Mouse (Mus musculus) adrenal gland, postnatal 10 days (tissue): Measurements from ENCODE around the gene Slc25a1. TPM values are rescaled to one million over a fixed set of nuclear protein-coding genes. Genes with fewer than 3 reads are reported as not detected.
"Not testable (repeated sequence)": the region's sequence is repeated elsewhere in the genome, so short reads cannot be mapped to it uniquely, and the experiment has no call there.

Source experiments
- DNase-seq: peaks from one replicate; pipeline ENCODE4 v3.0.0; 2021; ENCODE audit warnings: mixed read lengths
- long read RNA-seq, 2 experiments: library from polyadenylated mRNA; stranded (forward); transcript quantifications; one replicate each; pipeline ENCODE4 v2.0.0; 2021
- total RNA-seq, 2 experiments: library from RNA; stranded (reverse); gene quantifications; 2 replicates each; pipeline ENCODE4 v1.2.3; 2021

Gene Slc25a1
- total RNA-seq, result 100 to 1,000 TPM; 115 to 121 TPM
- long read RNA-seq, experiment 1, transcript Slc25a1-201 (9 exons, 1,666 nt), result major isoform, 89 of 120 reads
- long read RNA-seq, experiment 1, partial matches to known transcripts, result 23 of 120 reads
- long read RNA-seq, experiment 1, other reads (novel, unspliced or antisense), result 6 of 120 reads
- long read RNA-seq, experiment 2, transcript Slc25a1-201 (9 exons, 1,666 nt), result major isoform, 96 of 116 reads
- long read RNA-seq, experiment 2, partial matches to known transcripts, result 4 of 116 reads
- long read RNA-seq, experiment 2, other reads (novel, unspliced or antisense), result 15 of 116 reads

DNA sequence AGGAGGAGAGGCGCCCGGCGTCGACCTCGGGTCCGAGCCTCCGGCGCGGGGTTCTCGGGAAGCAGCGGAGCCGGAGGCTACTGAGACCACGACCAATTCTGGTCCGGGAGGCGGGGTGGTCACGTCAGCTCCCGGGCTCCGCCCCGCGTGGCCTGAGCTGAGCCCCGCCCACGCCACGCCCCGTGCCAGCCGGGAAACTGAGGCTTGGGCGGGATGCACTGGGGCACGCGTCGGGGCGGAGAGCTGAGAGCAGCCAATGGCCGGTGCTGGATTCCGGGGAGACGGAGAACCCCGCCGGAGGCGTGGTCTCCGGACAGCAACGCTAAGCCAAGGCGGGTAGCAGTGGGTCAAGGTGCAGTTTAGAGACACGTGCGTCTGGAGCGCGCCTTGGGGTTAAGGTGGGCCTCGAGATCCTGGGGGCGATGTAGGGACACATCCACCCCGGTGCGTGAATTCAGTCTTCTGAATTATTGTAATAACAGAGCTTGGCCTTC, at the start of gene Slc25a1:
Gene Slc25a1 (minus strand): TSS at position 133 of the 494 bp plus-strand sequence.
- DNase-seq, result peak; percentile 89

DNA sequence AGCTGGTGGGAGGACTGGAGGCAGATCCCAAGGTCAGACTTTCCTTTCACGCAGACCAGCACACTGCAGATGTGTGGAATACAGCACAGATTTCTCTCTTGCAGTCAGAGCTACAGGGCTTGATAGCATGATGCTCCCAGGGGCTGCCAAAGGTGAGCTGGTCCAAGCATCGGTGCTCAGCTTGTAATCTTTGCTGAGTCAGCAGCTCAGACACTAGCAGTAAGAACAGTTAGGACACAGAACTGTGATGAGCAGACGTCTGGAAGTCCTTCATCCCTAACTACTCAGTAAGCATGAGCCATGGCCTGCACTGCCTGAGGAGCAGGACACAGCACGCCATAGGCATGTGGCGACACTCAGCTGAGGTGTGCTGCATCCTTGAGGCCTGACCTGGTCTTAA, 43.8 kb upstream of the Slc25a1 start:
- no peak for DNase-seq

DNA sequence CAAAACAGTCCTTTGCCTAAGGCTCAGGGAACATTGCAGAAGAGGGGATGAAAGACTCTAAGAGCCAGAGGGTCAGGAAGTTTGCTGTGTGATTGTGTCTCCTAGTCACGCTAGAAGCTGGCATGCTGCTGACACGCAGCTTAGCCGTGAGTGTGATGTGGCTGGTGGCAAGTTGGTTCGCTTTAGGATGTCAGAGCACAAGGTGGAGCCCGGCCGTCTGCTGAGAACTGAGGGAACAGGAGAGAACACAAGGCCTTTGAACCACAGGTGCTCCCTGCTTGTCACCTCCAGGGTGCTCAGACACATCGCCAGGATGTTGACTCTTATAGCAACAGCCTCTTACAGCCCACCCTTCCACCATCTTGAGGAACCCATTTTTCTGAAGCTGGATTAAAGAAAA, 34.1 kb upstream of the Slc25a1 start:
- no peak for DNase-seq

DNA sequence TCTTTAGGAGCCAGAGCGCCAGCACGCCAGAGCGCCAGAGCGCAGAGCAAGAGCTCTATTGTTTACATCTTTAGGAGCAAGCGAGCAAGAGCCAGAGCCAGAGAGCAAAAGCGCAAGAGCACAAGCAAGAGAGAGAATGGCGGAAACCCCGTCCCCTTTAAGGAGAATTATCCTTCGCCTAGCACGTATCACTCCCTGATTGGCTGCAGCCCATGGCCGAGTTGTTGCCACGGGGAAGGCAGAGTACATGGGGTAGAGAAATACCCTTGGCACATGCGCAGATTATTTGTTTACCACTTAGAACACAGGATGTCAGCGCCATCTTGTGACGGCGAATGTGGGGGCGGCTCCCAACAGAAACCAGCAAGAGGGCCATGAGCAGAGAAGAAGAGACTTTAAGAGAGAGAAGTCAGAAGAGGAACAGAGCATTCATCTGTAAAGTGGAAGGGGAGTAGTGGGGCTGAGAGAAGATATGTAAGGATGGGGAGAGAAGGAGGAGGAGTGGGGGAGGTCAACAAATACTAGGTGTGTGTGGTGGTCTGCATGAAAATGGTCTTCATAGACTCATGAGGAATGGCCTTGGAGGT, 28.1 kb upstream of the Slc25a1 start:
- DNase-seq, result not testable (repeated sequence)

GRCm38 (mm10) chr16:17951618-17952017, 23.6 kb upstream of the Slc25a1 start:
- DNase-seq, result no peak

DNA sequence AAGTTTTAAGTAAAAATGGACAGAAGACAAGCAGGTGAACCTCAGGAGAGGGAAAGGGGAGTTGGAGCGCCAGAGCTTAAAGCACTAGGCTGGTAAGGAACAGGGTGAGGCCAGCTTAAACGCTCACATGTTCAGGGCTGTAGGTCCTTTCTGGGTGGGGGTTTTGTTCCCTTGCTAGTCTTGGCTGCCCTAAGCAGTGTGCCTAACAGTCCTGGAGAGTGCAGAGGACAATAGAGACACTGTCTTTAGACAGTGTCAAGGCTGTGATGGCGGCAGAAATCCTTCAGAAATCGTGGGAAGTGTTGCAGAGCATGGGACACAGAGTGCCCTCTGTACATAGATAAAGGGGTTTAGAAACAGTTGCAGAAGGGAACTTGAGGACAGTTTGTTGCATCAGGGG, 22.0 kb upstream of the Slc25a1 start:
- DNase-seq, result no peak

GRCm38 (mm10) chr16:17949421-17949877, 21.4 kb upstream of the Slc25a1 start:
- DNase-seq, result no peak

DNA sequence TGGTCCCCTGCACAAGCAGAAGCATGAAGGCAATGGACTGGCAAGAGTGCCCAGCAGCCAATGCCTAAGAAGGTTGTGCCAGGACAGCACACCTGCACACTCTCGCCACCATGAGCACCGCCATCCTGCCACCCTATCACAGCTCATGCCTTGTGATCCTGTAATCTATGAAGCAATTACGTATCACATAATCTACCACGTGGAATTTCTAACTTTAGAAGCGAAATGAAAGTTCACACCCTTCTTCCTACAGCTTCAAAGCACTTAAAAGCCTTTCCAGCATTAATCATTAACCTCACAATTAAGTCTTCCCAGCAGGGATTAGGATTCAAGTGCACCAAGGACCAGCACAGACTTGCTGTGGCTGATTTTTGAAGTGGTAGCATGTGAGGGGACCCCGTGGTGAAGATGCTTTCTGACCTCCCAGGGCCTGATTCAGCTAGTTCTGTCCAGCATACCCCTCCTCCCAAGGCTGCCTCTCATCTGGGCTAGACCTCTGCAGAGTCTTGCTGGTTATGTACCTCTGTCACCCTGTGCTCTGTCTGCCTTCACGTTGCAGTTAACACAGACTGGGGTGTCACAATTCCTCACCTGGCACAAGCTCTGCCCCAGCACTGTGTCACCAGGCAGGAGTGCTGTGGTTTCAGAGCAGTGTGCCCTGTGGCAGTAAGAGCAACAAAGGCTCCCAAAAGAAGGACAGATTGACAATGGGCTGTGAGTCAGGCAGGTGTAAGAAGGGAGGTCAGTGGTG, 17.2 kb upstream of the Slc25a1 start:
- DNase-seq, result no peak

GRCm38 (mm10) chr16:17943466-17943865, 15.4 kb upstream of the Slc25a1 start:
- DNase-seq, result no peak

DNA sequence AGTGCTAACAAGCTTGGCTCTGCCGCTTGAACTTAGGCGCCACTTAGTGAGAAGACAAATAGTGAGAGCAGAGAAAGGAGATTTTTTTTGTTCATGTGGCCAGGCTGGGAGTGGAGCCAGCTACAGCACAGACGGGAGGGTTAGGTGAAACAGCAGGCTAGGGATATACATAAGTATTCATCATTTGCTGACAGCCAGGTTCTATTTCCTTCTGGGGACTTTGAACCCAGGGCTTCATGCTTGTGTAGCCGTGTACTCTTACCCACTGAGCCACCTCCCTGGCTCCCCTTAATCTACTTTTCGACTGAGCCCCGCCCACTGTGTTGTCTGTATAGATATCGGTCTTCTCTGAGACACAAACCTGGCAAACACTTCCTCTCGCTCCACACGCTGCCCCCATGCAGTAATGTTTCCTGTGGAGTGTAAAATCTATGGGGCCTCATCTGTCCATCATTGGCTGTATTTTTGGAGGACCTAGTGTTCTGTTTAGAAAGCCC, 11.3 kb upstream of the Slc25a1 start:
- DNase-seq, result no peak

DNA sequence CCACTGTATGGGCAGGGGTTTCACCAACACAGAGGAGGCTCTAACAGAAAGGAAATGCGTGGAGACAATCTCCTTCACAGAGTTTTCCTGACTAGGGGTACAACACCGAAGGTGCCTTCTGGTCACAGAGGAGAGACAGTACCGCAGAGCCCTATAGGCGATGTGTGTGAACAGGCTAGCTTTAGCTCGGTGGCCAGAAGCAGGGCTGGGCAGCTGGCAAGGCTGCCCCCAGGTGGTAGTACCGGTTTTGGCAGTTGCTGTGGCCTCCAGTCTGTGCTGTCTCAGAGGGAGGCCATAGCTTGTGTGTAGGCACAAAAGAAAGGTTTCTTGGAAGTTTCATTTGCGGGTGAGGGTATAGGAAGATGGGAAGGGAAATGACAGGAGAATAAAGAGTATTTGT, 10.8 kb upstream of the Slc25a1 start:
- peak; percentile 82 for DNase-seq

GRCm38 (mm10) chr16:17938187-17938586, 10.2 kb upstream of the Slc25a1 start:
- no peak for DNase-seq

GRCm38 (mm10) chr16:17936776-17937175, 8.8 kb upstream of the Slc25a1 start:
- peak; percentile 58 for DNase-seq

DNA sequence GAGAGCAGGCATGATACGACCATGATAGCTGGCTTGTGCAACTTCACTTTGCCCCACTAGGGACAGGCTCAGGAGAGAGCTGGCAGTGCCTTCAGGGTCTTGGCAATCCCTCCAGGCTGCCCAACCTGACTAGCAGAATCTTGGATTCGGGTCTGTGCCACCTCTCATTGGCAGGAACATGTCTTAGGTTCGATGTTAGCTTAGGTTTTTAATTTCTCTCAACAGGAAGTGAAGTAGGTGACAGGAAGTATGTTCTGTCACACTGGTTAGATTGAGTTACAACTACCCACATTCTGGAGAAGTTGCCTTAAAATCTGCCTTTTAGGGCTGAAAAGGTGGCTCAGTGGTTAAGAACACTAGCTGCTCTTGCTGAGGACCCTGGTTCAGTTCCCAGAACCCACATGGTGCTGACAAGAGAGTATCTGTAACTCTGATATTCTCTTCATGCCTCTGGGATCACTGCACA, 6.5 kb upstream of the Slc25a1 start:
- DNase-seq, result peak; percentile 62

DNA sequence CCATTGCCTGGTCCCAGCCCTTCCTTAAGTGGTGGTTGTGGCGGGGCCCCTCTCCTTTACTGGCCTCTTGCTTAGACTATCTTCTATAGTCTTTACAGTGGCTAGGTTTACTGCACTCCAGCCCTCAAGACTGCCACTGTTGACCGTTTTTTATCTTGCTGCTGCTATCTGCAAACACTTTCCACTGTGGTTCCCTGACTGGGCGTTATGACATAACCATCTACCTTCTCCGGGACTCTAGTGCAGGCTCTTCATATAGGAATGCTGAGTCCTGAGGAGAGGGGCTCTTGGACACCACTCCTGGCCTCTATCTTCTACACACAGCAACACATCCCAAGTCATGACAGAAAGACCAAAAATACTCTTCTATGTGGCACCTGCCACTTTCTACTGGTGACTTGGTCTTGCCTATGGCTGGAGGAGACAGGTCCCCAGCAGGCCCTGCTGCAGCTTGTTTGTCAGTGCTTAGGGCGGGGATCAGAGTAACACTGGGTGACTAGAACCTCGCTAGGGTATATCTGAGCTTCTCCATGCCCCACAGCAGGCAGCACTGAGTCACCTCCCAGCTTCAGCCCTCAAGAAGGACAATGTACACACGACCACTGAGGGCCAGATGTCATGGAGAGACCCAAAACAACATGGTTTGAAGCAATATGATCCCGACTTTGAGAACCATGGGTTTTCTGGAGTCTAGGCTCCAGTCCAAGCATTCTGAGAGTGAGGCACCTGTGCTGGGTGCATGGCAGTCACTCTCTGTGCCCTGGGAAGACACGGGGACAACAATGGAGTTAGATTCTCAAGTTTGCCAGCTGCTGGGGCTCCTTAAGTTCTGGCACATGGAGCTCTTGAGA, 5.8 kb upstream of the Slc25a1 start:
- no peak for DNase-seq

DNA sequence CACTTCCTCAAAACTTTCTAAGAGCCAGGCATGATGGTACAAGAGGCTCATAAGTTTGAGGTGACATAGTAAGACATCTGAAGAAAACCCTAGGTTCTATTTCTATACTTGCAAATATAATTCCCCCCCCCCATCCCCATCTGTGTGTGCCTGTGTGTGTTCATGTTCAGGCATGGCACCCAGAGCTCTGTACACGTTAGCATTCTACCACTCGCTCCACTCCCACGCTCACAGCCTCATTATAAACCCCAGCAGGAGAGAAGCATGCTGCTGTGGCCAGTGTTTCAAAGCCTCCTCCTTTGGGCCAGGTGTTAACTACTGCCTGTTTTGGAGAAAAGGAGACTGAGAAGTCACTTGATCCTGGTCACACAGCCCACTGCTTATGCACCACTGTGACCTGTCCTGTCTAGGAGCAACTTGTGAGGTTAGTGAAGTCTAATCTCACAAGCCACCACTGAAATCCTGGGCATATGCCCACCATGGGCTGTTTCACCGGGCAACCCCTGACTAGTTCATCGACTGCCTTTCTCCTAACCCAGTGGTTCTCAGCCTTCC, 4.0 kb upstream of the Slc25a1 start:
- no peak for DNase-seq

DNA sequence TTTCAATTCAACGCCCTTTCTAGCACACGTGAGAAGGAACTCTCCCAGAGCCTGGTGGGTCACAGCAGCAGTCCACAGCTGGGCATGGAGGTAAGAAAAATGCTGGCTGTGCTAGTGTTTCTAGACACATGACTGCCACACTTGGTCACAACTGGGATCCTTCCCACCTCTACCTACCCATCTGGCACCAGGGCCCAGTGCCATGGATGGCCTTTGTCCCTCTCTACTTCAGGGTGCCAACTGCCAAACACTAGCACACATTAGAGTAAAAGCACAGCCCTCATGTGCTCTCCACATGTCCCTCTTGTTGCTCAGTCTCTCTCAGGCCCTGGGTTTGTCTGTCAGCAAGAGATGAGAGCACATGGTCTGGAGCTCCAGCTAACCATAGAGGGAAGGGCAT, 1.6 kb upstream of the Slc25a1 start:
- no peak for DNase-seq

- DNase-seq, result no peak
Observed at GRCm38 (mm10) chr16:17929211-17929610, 1.2 kb upstream of the Slc25a1 start.

DNA sequence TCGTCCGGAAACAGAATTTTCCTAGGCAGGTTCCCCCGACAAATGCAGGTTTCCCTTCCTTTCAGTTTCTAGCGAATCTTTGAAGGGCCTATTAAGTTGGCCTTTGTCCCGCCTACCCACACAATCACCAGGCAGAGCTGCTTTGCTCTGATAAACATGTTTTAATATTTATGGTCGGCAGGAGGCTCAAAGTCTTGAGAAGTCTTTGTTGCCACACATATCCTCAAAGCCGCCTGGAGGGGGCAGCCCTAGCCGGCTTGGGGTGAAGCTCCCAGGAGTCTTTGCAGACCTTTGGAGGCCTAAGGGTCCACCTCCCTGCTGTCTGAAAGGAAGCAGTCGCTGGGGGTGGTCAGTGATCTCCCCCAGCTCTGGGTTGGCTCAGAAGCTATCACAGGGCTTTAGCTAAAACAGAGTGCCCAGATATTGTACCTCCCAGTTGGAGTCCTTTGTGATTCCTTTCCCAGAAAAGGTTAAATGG, 647 bp upstream of the Slc25a1 start:
- DNase-seq, result peak; percentile 82

DNA sequence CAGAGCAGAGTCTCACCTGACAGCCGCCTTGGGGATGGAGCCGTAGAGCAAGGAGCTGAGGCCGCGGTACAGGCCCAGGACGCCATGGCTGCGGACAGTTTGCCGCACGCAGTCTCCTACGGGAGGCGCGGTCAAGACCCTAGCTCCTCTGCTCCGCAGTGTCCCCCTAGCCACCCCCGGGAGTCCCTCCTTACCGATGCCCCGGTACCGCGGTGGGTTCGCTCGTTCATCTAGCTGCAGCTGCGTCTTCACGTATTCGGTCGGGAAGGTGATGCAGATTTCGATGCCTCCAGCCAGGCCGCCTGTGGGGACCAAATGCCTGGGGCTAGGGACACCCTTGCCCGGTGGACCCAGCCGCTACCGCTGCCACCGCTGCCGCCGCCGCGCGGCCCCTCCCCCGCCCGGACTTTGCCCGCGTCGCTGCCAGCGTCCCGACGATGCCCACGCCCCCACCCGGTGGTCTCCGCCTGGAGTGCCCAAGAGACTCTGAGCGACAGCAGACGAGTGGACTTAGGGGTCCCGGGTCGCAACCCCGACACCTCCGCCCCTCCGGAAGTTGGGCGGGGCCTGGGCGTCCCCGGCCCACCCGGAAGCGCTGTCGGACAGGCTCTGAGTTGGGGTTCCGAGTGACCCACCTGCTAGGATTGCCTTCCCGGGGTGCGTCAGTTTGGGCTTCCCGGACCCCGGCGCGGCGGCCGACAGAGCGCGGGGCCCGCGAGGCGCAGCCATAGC, 502 bp downstream of the Slc25a1 start:
- DNase-seq, result peak; percentile 70

DNA sequence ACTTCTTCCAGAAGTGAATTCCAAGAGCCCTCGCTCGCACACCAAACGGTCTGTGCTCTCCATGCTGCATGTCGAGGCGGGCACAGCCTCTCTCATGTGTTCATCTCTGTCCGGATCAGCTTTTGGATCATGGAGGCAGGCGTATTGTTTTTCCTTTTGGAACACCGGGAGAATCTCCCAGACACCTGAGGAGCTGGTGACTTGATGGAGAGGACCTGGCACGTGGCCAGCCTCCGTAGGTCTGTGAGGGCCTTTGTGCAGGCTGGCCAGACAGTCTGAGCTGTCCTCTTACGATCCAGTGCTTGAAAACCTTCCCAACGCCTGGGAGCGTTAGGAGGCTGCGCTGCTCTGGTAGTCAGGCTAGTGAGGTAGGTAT, 5.9 kb downstream of the Slc25a1 start:
- no peak for DNase-seq
